Mouse (Mus musculus): Measurements from ENCODE around the gene Anp32b. TPM values are rescaled to one million over a fixed set of nuclear protein-coding genes. Genes with fewer than 3 reads are reported as not detected.

The Anp32b gene
- total and polyA plus RNA-seq, 2 experiments from 2014 or later, result 9.2 to 76.0 TPM

GRCm38 (mm10) chr4:46432339-46433036 lies 18.2 kb upstream of the Anp32b start:
- no peak for DNase-seq (ENCODE audit: low spot score)
- no peaks in the 10 kb centered on the region for H3K27me3 ChIP-seq (ENCODE audit: control insufficient read depth, insufficient read depth, low read length)
- no peak overlapping the region for H3K4me2 ChIP-seq (ENCODE audit: low read depth, low read length)
- TF ChIP-seq EP300 (IDR thresholded peaks at IDR 0.05; ENCODE audit: low read depth) (no peak), CTCF (IDR thresholded peaks at IDR 0.05; ENCODE audit: low read depth) (no peak)
- no peak overlapping the region for H3K9ac ChIP-seq (replicated peaks; ENCODE audit: low read depth, low read length)
- no peak overlapping the region for H3K4me3 ChIP-seq (ENCODE audit: low read depth, low read length)
- H3K9me3 ChIP-seq (replicated peaks; ENCODE audit: control insufficient read depth, low read length), result no peaks in the 10 kb centered on the region
- 73% methylated on average over 12 of the region's 12 CpGs for WGBS
- ATAC-seq (ENCODE audit: insufficient read depth, low read depth), result no peak
- no peaks in the 10 kb centered on the region for H3K36me3 ChIP-seq (replicated peaks; ENCODE audit: control insufficient read depth, insufficient read depth, low read length)
- no peak overlapping the region for H3K27ac ChIP-seq (ENCODE audit: low read depth)
- H3K4me1 ChIP-seq (ENCODE audit: control insufficient read depth, insufficient read depth), result no peaks in the 10 kb centered on the region

- Histone ChIP-seq H3K36me3 (replicated peaks; ENCODE audit: control insufficient read depth, insufficient read depth, low read length) (no peaks in the 10 kb centered on the region), H3K4me2 (ENCODE audit: low read depth, low read length) (no peak overlapping the region), H3K4me1 (ENCODE audit: control insufficient read depth, insufficient read depth) (no peaks in the 10 kb centered on the region), H3K27me3 (ENCODE audit: control insufficient read depth, insufficient read depth, low read length) (no peaks in the 10 kb centered on the region), H3K9ac (replicated peaks; ENCODE audit: low read depth, low read length) (no peak overlapping the region), H3K27ac (ENCODE audit: low read depth) (no peak overlapping the region), H3K4me3 (ENCODE audit: low read depth, low read length) (no peak overlapping the region), H3K9me3 (replicated peaks; ENCODE audit: control insufficient read depth, low read length) (no peaks in the 10 kb centered on the region)
- no peak for TF ChIP-seq EP300 (IDR thresholded peaks at IDR 0.05; ENCODE audit: low read depth)
- TF ChIP-seq CTCF (IDR thresholded peaks at IDR 0.05; ENCODE audit: low read depth), result no peak
- DNase-seq (ENCODE audit: low spot score), result no peak
- ATAC-seq (ENCODE audit: insufficient read depth, low read depth), result no peak
- 80% methylated on average over 4 of the region's 4 CpGs for WGBS
Measured at GRCm38 (mm10) chr4:46442501-46442900, 8.2 kb upstream of the Anp32b start.

GRCm38 (mm10) chr4:46445237-46445945 lies 5.3 kb upstream of the Anp32b start:
- no peak overlapping the region for H3K4me2 ChIP-seq (ENCODE audit: low read depth, low read length)
- no peak overlapping the region for H3K9ac ChIP-seq (replicated peaks; ENCODE audit: low read depth, low read length)
- no peak overlapping the region for H3K4me3 ChIP-seq (ENCODE audit: low read depth, low read length)
- H3K4me1 ChIP-seq (ENCODE audit: control insufficient read depth, insufficient read depth), result peaks cover 8% of the 10 kb centered on the region
- H3K36me3 ChIP-seq (replicated peaks; ENCODE audit: control insufficient read depth, insufficient read depth, low read length), result no peaks in the 10 kb centered on the region
- no peak for TF ChIP-seq EP300 (IDR thresholded peaks at IDR 0.05; ENCODE audit: low read depth)
- TF ChIP-seq CTCF (IDR thresholded peaks at IDR 0.05; ENCODE audit: low read depth), result no peak
- WGBS, result 40% methylated on average over 9 of the region's 9 CpGs
- ATAC-seq (ENCODE audit: insufficient read depth, low read depth) (no peak), DNase-seq (ENCODE audit: low spot score) (no peak)
- no peaks in the 10 kb centered on the region for H3K27me3 ChIP-seq (ENCODE audit: control insufficient read depth, insufficient read depth, low read length)
- no peak overlapping the region for H3K27ac ChIP-seq (ENCODE audit: low read depth)
- no peaks in the 10 kb centered on the region for H3K9me3 ChIP-seq (replicated peaks; ENCODE audit: control insufficient read depth, low read length)

- Histone ChIP-seq H3K4me3 (ENCODE audit: low read depth, low read length) (no peak overlapping the region), H3K9ac (replicated peaks; ENCODE audit: low read depth, low read length) (no peak overlapping the region), H3K9me3 (replicated peaks; ENCODE audit: control insufficient read depth, low read length) (no peaks in the 10 kb centered on the region), H3K27ac (ENCODE audit: low read depth) (peak overlapping the region; percentile 30; the same call in 1 of the 2 replicates), H3K27me3 (ENCODE audit: control insufficient read depth, insufficient read depth, low read length) (no peaks in the 10 kb centered on the region), H3K4me1 (ENCODE audit: control insufficient read depth, insufficient read depth) (peaks cover 9% of the 10 kb centered on the region), H3K36me3 (replicated peaks; ENCODE audit: control insufficient read depth, insufficient read depth, low read length) (no peaks in the 10 kb centered on the region), H3K4me2 (ENCODE audit: low read depth, low read length) (no peak overlapping the region)
- TF ChIP-seq EP300 (IDR thresholded peaks at IDR 0.05; ENCODE audit: low read depth), result no peak
- no peak for TF ChIP-seq CTCF (IDR thresholded peaks at IDR 0.05; ENCODE audit: low read depth)
- ATAC-seq (ENCODE audit: insufficient read depth, low read depth), result no peak
- 68% methylated on average over 1 of the region's 1 CpGs for WGBS
- DNase-seq (ENCODE audit: low spot score), result no peak
Measured at GRCm38 (mm10) chr4:46447461-46447860, 3.2 kb upstream of the Anp32b start.

GRCm38 (mm10) chr4:46448886-46449285 lies 1.8 kb upstream of the Anp32b start:
- DNase-seq (ENCODE audit: low spot score), result no peak

More at GRCm38 (mm10) chr4:46448886-46449285, 1.8 kb upstream of the Anp32b start:
- Histone ChIP-seq H3K4me1 (ENCODE audit: control insufficient read depth, insufficient read depth) (peaks cover 21% of the 10 kb centered on the region), H3K36me3 (replicated peaks; ENCODE audit: control insufficient read depth, insufficient read depth, low read length) (no peaks in the 10 kb centered on the region), H3K27ac (ENCODE audit: low read depth) (peak overlapping the region; percentile 20; the same call in 1 of the 2 replicates), H3K4me3 (ENCODE audit: low read depth, low read length) (no peak overlapping the region), H3K27me3 (ENCODE audit: control insufficient read depth, insufficient read depth, low read length) (no peaks in the 10 kb centered on the region), H3K9ac (replicated peaks; ENCODE audit: low read depth, low read length) (no peak overlapping the region), H3K4me2 (ENCODE audit: low read depth, low read length) (no peak overlapping the region), H3K9me3 (replicated peaks; ENCODE audit: control insufficient read depth, low read length) (no peaks in the 10 kb centered on the region)
- TF ChIP-seq CTCF (IDR thresholded peaks at IDR 0.05; ENCODE audit: low read depth), result no peak
- no peak for TF ChIP-seq EP300 (IDR thresholded peaks at IDR 0.05; ENCODE audit: low read depth)
- no peak for ATAC-seq (ENCODE audit: insufficient read depth, low read depth)
- WGBS, result 28% methylated on average over 6 of the region's 6 CpGs
